Mouse (Mus musculus) kidney, postnatal 25 days (tissue): ENCODE measurements around the gene Gm29133.

Experiments
- DNase-seq, 2 experiments: peaks; one replicate each; pipeline ENCODE4 v3.0.0; 2021; ENCODE audit warnings: mixed read lengths in 2 of 2

Gm29133 gene

GRCm38 (mm10) chr3:75747897-75748296, at the start of gene Gm29133:
Gm29133 (plus strand) TSS chr3:75748197.
- no peak for DNase-seq

DNA sequence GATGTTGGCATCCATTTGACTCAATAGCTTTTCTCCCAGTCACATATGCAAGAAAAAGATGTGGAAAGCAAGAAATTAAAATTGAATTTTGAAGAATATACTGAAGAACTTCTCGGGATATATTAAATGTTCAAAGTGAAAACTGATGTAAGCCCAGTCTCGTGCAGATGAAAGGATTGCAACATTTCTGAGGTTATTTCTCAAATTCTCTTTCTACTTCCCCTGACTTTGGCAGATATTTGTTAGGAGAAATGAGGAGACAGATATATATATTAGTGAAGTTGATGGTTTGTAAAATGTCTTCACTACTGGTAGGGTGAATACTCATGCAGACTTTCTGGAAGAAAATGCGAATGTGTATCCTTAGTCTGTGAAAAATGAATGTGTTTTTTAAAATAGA, 48.9 kb upstream of the Gm29133 start:
- no peak for DNase-seq

DNA sequence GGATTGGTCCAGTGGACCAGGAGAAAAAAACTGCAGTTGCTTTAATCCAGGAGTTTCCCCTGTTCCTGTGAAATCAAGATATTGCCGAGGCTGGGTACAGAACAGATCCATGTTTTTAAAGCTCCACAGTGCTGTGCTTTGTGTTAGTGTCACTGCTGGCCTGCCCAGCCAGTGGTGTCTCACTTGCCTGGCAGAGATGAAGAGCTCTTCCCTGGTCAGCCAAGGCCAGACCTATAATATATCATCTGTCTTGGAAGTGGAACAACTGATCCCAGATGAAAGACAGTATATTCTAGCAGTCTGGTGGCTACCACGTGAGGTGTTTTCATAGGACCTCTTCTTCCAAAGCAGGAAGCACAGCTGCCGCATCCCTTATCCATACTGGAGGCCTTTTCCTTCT, 46.7 kb upstream of the Gm29133 start:
- no peak for DNase-seq

DNA sequence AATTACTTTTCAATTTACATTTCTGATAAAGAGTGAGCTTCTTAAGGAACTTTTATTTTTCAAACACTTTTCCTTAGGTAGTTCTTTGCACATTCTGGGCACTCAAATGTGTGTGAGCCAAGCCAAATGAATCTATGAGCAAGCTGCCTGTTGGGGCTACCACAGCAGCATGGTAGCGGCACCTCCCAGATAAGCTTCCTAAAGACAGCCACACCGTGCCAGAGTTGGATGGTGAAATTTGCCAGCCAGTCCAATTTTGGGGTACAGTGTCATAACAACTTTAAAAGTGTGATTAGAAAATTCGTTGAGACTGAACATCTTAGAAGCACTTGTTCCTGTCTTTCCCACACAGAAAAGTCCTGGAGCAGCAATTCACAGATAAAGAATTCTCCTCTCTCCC, 41.5 kb upstream of the Gm29133 start:
- DNase-seq = no peak

DNA sequence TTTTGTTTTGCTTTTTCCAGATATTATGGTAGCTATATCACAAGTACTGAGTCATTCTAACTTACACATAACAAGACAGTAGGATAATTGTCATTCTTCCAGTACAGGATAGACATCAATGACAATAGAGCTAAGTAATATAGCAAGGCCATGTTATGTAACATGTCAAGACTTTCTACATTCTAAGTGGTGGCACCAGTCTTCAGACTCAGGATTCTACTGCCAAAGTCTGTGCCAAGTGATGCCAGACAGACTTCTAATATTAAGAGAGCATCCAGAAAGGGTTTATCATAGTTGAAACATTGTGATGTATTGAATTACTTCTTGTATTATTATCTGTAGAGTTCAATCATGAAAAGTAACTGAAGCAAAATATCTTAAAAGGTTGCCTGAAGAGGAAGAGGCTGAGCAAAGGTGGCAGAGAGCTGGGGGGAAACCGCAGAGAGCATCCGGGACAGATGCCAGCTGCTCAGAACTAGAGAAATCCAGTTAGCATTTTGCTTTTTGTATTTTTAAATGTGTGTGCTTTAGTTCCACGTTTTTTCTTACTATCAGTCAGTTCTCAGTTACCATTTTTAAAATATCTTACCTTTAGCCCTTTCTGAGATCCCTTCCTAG, 34.2 kb upstream of the Gm29133 start:
- no peak for DNase-seq

- peak in 1 of 2 experiments; percentile 13 for DNase-seq
Measured at GRCm38 (mm10) chr3:75720663-75721062, 27.3 kb upstream of the Gm29133 start.

- DNase-seq = no peak
Measured at GRCm38 (mm10) chr3:75730982-75731600, 16.9 kb upstream of the Gm29133 start.

- no peak for DNase-seq
Measured at GRCm38 (mm10) chr3:75743664-75744437, 4.1 kb upstream of the Gm29133 start.

- DNase-seq = no peak
Measured at GRCm38 (mm10) chr3:75745343-75745742, 2.7 kb upstream of the Gm29133 start.

- DNase-seq = no peak
Measured at GRCm38 (mm10) chr3:75763351-75763750, 15.4 kb downstream of the Gm29133 start.

DNA sequence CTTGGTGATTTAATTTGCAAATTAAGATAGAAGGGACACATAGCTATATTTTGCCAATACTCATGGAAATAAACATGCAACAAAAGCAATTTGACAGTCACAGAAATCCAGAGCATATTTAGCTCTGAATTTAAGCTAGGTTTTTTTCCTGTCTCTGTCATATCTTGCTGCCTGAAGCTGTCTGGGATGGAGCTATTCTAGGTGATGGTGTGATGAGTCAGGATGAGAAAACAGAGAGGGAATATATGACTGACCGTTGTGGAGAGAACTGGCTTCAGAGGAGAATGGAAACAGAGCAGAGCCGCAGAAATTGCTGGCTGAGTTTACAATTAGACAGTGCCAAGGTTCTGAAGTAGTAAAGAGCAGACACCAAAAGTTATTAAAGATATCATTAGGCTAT, 26.3 kb downstream of the Gm29133 start:
- no peak for DNase-seq

GRCm38 (mm10) chr3:75808001-75808400, 60.0 kb downstream of the Gm29133 start:
- DNase-seq = no peak

GRCm38 (mm10) chr3:75823934-75824333, 75.9 kb downstream of the Gm29133 start:
- no peak for DNase-seq

DNA sequence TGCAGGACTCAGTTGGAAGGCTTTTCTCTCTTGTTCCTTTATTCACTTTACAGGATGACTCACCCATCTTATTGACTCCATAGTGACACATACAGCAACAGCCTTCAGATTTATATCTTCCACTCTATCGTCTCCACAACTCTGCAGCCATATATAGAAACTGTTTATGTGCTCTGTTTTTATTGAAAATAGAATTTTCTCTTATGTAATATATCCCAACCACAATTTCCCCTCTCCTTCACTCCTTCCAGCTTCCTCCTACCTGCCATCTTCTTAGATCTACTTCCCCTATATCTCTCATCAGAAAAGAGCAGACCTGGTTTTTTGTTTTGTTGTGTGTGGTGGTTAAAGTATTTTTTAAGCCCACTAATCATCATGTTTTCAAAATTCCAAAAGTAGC, 76.5 kb downstream of the Gm29133 start:
- DNase-seq = no peak

DNA sequence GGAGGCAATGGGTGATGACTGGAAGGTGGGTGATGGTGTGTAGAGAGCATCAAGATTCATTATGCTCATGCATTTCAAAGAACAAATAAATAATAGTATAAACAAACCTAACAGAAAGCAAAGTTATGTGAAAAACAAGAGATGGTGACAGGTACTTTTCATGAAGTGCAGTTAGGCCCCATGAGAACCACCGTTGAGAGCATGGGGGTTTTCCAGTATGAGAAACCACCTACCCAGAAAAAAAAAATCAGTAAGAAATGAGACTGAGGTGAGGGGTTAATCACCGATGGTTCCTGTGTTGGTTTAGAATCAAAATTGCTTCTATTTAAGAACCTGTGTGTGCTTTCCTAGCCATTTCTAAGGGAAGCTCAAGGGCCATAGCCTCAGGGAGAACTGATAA, 86.8 kb downstream of the Gm29133 start:
- DNase-seq = no peak

DNA sequence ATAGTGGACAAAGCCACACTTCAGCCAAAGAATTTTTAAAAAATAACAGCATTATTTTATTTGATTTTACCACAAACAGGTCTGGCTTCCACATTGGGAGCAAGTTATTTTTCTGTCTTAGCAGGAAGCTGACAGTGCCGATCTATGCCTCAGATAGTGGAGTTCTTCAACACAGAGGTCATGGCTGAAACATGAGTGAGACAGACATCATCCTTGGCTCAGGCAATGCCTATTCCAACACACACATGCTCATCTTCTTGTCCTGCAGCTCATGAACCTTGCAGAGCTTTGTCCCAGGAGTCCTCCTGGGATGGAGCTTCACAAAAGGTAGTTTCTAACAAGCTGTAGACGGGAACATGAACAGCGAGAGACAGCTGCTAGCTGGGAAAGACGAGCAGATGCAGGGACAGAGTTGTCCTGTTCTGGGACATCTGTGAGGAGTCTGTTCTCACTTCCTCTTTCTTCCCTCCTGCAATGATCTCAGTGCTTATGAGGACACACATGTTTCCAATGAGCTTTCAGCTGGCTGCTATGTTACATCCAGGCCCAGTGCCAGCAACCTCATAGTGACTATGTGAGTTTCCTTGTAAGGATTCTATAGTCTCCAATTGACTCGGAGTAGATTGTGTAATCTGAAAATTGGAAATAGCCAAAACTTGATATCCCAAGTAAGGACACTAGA, 87.4 kb downstream of the Gm29133 start:
- DNase-seq = peak in 1 of 2 experiments; percentile 3
